Mouse (Mus musculus) G1E (cell line): ENCODE measurements around the gene Ell2. TPM values are rescaled to one million over a fixed set of nuclear protein-coding genes. Genes with fewer than 3 reads are reported as not detected.
A peak's percentile ranks its signal among the peaks of the same experiment; 100 is the strongest.

Experiments
- ATAC-seq: 2 replicates; pipeline ENCODE4 v1.8.0; 2016; ENCODE audit warnings: mild to moderate bottlenecking; ENCODE audit not compliant: insufficient number of reproducible peaks, poor library complexity, low FRiP score, severe bottlenecking; ENCODE audit errors: extremely low read depth
- DNase-seq: peaks from one replicate; pipeline ENCODE4 v3.0.0; 2012; ENCODE audit warnings: low spot score
- H3K27me3 ChIP-seq: 2 replicates; pipeline ENCODE4 v1.6.1; 2012; ENCODE audit warnings: mild to moderate bottlenecking, low read length, inconsistent platforms; ENCODE audit not compliant: insufficient read depth
- H3K36me3 ChIP-seq: replicated peaks from 2 replicates; pipeline ENCODE3; 2012; ENCODE audit warnings: mild to moderate bottlenecking, inconsistent platforms
- H3K4me1 ChIP-seq: 2 replicates; pipeline ENCODE4 v1.6.1; 2012; ENCODE audit warnings: low read depth, low read length, inconsistent platforms, mixed read lengths; ENCODE audit not compliant: insufficient read depth
- H3K4me3 ChIP-seq: 2 replicates; pipeline ENCODE4 v1.5.1; 2012; ENCODE audit warnings: low read depth, mild to moderate bottlenecking, inconsistent platforms, low read length, moderate library complexity, mixed read lengths
- H3K9me3 ChIP-seq: replicated peaks from 2 replicates; pipeline ENCODE4 v1.6.1; 2012; ENCODE audit warnings: inconsistent platforms
- CTCF ChIP-seq: IDR thresholded peaks from 2 replicates; pipeline ENCODE4 v1.5.1; 2012; ENCODE audit warnings: low read depth, low read length, inconsistent platforms, mixed read lengths
- GATA1 ChIP-seq: IDR thresholded peaks from 2 replicates; pipeline ENCODE4 v1.6.1; 2012; ENCODE audit warnings: borderline replicate concordance, low read length, inconsistent platforms, mixed read lengths
- GATA2 ChIP-seq: IDR thresholded peaks from 2 replicates; pipeline ENCODE4 v1.6.1; 2012; ENCODE audit warnings: low read depth, low read length, inconsistent platforms, borderline replicate concordance
- POLR2AphosphoS5 ChIP-seq: IDR thresholded peaks from 2 replicates; pipeline ENCODE4 v1.6.1; 2012; ENCODE audit warnings: low read depth, low read length, inconsistent platforms; ENCODE audit not compliant: insufficient replicate concordance
- TAL1 ChIP-seq: conservative IDR thresholded peaks from 2 replicates; pipeline ENCODE4 v1.6.1; 2012; ENCODE audit warnings: low read depth, low read length, inconsistent platforms, mixed read lengths
- polyA plus RNA-seq: library from polyadenylated mRNA; stranded (reverse); fragments of >175 nt; gene quantifications from 2 replicates; pipeline ENCODE4 v1.2.3, GENCODE M21; 2012
- total RNA-seq, 2 experiments: library from RNA; stranded (forward) in 1 of 2; stranded (reverse) in 1 of 2; fragments of 200-1000 nt in 1 of 2; fragments of >200 nt in 1 of 2; fragmentation: Nextera tagmentation in 1 of 2; gene quantifications; 2 replicates each; pipeline ENCODE4 v1.2.3; 2014 to 2017

Gene Ell2
- total and polyA plus RNA-seq, 3 experiments = 18.9 to 68.9 (median 37.2) TPM

DNA sequence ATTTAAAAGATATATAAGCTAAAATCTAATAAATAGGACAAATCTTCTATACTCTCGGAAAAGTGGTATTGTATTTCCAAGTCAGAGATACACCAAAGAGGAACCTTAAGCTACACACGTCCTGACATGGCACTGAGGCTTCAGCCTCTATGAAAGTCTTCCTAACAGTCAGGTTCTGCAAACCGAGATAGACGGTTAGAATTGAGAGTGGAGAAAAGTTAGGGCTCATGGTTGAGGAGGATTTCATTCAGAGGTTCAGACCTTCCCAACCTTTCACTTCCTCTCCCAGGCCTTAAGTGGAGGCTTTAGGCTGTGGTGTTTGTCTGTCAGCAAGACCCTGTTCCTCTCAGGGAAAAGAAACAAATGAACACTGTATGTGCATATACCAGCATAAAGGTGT lies 37.5 kb downstream of the Ell2 start:
- DNase-seq (no peak), ATAC-seq (no peak)
- no peak for TF ChIP-seq GATA2
- TF ChIP-seq GATA1 = no peak
- no peak for TF ChIP-seq POLR2AphosphoS5
- no peak for TF ChIP-seq TAL1
- TF ChIP-seq CTCF = no peak
- peaks cover 69% of the 10 kb centered on the region for H3K4me1 ChIP-seq
- H3K9me3 ChIP-seq = no peaks in the 10 kb centered on the region
- H3K36me3 ChIP-seq = peaks cover 25% of the 10 kb centered on the region
- H3K27me3 ChIP-seq = no peaks in the 10 kb centered on the region
- no peak overlapping the region for H3K4me3 ChIP-seq

DNA sequence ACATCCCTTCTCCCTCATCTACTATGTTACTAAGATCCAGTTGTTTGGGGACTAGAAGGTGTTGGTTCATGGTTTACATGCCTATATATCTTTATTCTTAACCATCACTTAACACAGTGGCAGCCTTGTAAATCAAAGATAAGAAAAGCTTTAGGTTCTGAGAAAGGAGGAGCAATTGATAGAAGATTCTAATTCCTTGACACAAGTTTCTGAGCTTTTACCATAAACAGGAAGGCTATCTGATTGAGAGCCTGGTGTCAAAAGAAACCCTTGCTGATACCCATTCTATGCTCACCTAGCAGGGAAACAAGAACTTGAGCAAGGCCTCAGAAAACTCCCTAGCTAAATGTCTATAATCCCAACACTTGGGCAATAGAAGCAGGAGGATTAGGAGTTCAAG lies 38.8 kb downstream of the Ell2 start:
- TF ChIP-seq TAL1 (no peak), POLR2AphosphoS5 (no peak), CTCF (no peak), GATA2 (no peak), GATA1 (no peak)
- H3K4me3 ChIP-seq = no peak overlapping the region
- peaks cover 35% of the 10 kb centered on the region for H3K36me3 ChIP-seq
- no peaks in the 10 kb centered on the region for H3K9me3 ChIP-seq
- DNase-seq (no peak), ATAC-seq (no peak)
- H3K27me3 ChIP-seq = no peaks in the 10 kb centered on the region
- peaks cover 67% of the 10 kb centered on the region for H3K4me1 ChIP-seq

DNA sequence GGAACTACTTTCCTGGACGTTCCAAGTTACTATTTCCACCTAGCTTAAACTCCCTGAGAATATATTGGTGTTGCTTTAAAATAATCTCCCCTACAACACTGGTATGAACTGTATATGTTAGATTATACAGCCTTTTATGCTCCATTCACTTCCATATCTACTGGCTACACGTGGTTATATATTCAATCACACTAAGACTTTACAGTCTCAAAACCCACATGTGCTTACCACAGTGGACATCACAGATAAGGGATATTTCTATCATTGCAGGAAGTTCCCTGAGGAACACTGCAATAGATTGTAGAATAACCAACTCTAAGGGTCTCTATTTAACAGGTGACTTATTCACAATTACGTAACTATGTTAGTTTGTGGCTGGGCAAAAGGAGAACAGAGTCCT lies 40.7 kb downstream of the Ell2 start:
- no peak for DNase-seq
- Histone ChIP-seq H3K9me3 (no peaks in the 10 kb centered on the region), H3K36me3 (peaks cover 45% of the 10 kb centered on the region), H3K4me3 (no peak overlapping the region), H3K27me3 (no peaks in the 10 kb centered on the region), H3K4me1 (peaks cover 53% of the 10 kb centered on the region)
- peak; percentile 69 for ATAC-seq
- TF ChIP-seq TAL1 (peak; percentile 48), POLR2AphosphoS5 (no peak)

DNA sequence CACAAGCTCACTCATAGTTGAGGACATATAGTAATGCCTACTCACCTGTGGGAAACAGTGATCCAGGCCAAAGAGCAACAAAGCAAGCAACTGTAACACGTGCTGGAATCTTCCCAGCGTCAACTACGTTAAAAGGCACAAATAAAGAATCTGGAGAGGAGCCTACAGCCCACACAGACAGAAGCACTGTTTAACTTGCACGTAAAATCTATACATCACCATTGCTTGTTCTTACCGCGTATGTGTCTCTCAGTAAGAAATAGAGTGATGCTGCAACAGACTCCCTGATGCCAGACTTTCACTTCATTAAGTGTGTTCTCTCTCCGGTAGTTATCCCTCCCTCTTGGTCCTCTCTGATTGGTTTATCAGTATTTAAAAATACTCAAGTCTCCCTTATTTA lies 42.1 kb downstream of the Ell2 start:
- TF ChIP-seq TAL1 (no peak), CTCF (no peak), POLR2AphosphoS5 (no peak)
- Histone ChIP-seq H3K9me3 (no peaks in the 10 kb centered on the region), H3K4me1 (peaks cover 45% of the 10 kb centered on the region), H3K36me3 (peaks cover 49% of the 10 kb centered on the region), H3K4me3 (no peak overlapping the region), H3K27me3 (no peaks in the 10 kb centered on the region)
- DNase-seq (no peak), ATAC-seq (no peak)

DNA sequence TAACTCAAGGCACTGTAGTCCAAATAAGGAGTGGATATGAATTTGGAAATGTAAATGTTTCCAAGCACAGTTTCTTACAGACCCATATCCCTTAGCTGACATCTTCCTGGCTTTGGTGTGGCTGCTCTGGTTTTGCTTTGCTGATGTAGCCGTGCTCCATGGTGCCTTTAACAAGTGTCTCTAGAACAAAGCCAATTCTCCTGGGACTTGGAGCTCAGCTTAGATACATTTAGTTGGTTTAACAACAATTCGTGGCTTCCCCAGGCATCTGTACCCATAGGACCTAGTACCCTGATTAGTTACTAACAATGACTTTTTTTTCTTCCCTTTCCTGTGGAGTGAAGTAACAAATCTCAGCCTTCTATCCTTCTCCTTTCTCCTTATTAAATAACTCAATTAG lies 44.2 kb downstream of the Ell2 start:
- peaks cover 31% of the 10 kb centered on the region for H3K4me1 ChIP-seq
- TF ChIP-seq TAL1 (no peak), GATA1 (no peak), POLR2AphosphoS5 (no peak), GATA2 (no peak), CTCF (no peak)
- no peaks in the 10 kb centered on the region for H3K9me3 ChIP-seq
- DNase-seq (no peak), ATAC-seq (no peak)
- peaks cover 57% of the 10 kb centered on the region for H3K36me3 ChIP-seq
- H3K27me3 ChIP-seq = no peaks in the 10 kb centered on the region
- H3K4me3 ChIP-seq = no peak overlapping the region

DNA sequence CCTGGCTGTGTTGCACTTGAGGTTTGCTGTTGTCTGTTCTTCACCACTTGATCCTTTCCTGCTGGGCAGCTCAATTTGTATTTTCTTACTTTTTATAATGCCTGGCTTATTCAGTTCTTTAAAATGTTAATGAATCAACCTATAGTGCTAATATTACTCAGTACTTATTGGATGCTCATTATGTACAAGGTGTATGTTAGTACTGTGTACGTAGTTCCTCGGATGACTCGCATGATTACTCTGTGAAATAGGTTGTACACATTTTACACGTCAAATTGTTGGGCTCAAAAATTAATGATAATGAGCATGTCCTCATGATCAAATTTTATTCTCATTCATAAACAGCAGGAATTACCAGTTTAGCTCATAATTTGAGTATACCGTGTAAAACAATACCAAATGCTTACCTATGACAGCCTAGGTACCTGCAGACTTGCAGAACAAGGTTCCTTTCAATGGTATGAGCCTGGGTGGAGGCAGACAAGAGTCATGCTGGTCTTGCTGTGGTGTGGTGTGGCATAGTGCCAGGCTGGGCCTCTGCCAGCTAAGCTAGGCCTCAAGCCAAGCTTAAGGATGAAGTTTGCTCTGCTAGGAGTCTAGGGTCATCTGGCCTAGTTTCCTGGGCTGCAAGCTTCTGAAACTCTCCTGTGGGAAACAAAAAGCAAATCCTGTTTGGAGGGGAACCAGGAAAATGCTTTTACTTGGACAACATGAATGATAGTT lies 45.8 kb downstream of the Ell2 start:
- DNase-seq (no peak), ATAC-seq (no peak)
- H3K36me3 ChIP-seq = peaks cover 61% of the 10 kb centered on the region

More for the DNA sequence above, 45.8 kb downstream of the Ell2 start:
- H3K9me3 ChIP-seq = no peaks in the 10 kb centered on the region
- peaks cover 19% of the 10 kb centered on the region for H3K4me1 ChIP-seq
- no peaks in the 10 kb centered on the region for H3K27me3 ChIP-seq
- H3K4me3 ChIP-seq = no peak overlapping the region
- TF ChIP-seq CTCF (no peak), TAL1 (no peak), GATA2 (no peak), GATA1 (no peak), POLR2AphosphoS5 (no peak)
